Mouse (Mus musculus): ENCODE measurements around the gene Prm1.

- no peak for TF ChIP-seq CTCF (conservative IDR thresholded peaks at IDR 0.05; ENCODE audit: insufficient read depth, insufficient read length, low read depth, low read length)
- no peak for TF ChIP-seq POLR2A (IDR thresholded peaks at IDR 0.05; ENCODE audit: low read depth, low read length)
These were observed 23.7 kb downstream of the Prm1 start for GRCm38 (mm10) chr16:10781862-10782371.
